Mouse (Mus musculus) liver, embryonic 16.5 days (tissue): Measurements from ENCODE around the gene Gm49425. TPM values are rescaled to one million over a fixed set of nuclear protein-coding genes. Genes with fewer than 3 reads are reported as not detected.

ENCODE experiments used
- ATAC-seq: fragments of 200-750 bp; cut with Nextera tagmentation; 2 replicates; pipeline ENCODE4 v1.8.0; 2017; ENCODE audit warnings: low read depth, mild to moderate bottlenecking, moderate number of reproducible peaks, moderate library complexity
- H3K27ac ChIP-seq: fragments of 300-500 bp; sonication (generic); 2 replicates; pipeline ENCODE4 v1.5.1; 2014; ENCODE audit warnings: mild to moderate bottlenecking, low read length
- H3K27me3 ChIP-seq: fragments of 300-500 bp; sonication (generic); 2 replicates; pipeline ENCODE4 v1.6.1; 2014; ENCODE audit warnings: low read depth, low read length, mixed read lengths; ENCODE audit not compliant: control insufficient read depth, insufficient read depth
- H3K36me3 ChIP-seq: fragments of 300-500 bp; sonication (generic); 2 replicates; pipeline ENCODE4 v1.6.1; 2014; ENCODE audit warnings: mild to moderate bottlenecking; ENCODE audit not compliant: control insufficient read depth, insufficient read depth
- H3K4me1 ChIP-seq: fragments of 300-500 bp; sonication (generic); 2 replicates; pipeline ENCODE4 v1.6.1; 2014; ENCODE audit warnings: low read depth, low read length, mixed read lengths; ENCODE audit not compliant: control insufficient read depth
- H3K4me2 ChIP-seq: fragments of 300-500 bp; sonication (generic); 2 replicates; pipeline ENCODE4 v1.6.1; 2014; ENCODE audit warnings: low read depth, low read length, mixed read lengths
- H3K4me3 ChIP-seq: fragments of 300-500 bp; sonication (generic); 2 replicates; pipeline ENCODE4 v1.5.1; 2014; ENCODE audit warnings: low read depth, mild to moderate bottlenecking, low read length
- H3K9ac ChIP-seq: fragments of 300-500 bp; sonication (generic); 2 replicates; pipeline ENCODE4 v1.6.1; 2014; ENCODE audit warnings: low read depth, low read length
- H3K9me3 ChIP-seq: fragments of 300-500 bp; sonication (generic); replicated peaks from 2 replicates; pipeline ENCODE4 v1.6.1; 2016; ENCODE audit warnings: low read length; ENCODE audit not compliant: control insufficient read depth
- WGBS: fragments of 180-500 bp; shearing (Covaris S2); extraction: QIAGEN DNeasy Blood & Tissue Kit; methylation state at CpG from one replicate; pipeline ENCODE4 v1.1.7; 2014; ENCODE audit not compliant: insufficient replicate concordance; 5-methylcytosine and 5-hydroxymethylcytosine counted together
- polyA plus RNA-seq: library from polyadenylated mRNA; unstranded; fragments of >200 nt; fragmentation: Nextera tagmentation; extraction: Ambion mirVana; gene quantifications from 2 replicates; pipeline ENCODE4 v1.2.1, GENCODE M21; 2015

The Gm49425 gene
- polyA plus RNA-seq, 1 experiment from 2014 or later: not detected

GRCm38 (mm10) chr15:101537864-101538579 is 21.0 kb upstream of the Gm49425 start:
- Histone ChIP-seq H3K27ac (no peak overlapping the region), H3K9me3 (no peaks in the 10 kb centered on the region), H3K4me3 (no peak overlapping the region), H3K9ac (no peak overlapping the region), H3K4me2 (no peak overlapping the region), H3K36me3 (no peaks in the 10 kb centered on the region), H3K27me3 (no peaks in the 10 kb centered on the region), H3K4me1 (no peaks in the 10 kb centered on the region)
- 23% methylated on average over 7 of the region's 7 CpGs for WGBS
- no peak for ATAC-seq

GRCm38 (mm10) chr15:101536054-101536850 is 19.2 kb upstream of the Gm49425 start:
- WGBS: 38% methylated on average over 9 of the region's 9 CpGs
- Histone ChIP-seq H3K27ac (no peak overlapping the region), H3K27me3 (no peaks in the 10 kb centered on the region), H3K4me2 (no peak overlapping the region), H3K9me3 (no peaks in the 10 kb centered on the region), H3K9ac (no peak overlapping the region), H3K36me3 (no peaks in the 10 kb centered on the region), H3K4me1 (no peaks in the 10 kb centered on the region), H3K4me3 (no peak overlapping the region)
- no peak for ATAC-seq

- H3K4me1 ChIP-seq: no peaks in the 10 kb centered on the region
- 59% methylated on average over 7 of the region's 7 CpGs for WGBS
- H3K27me3 ChIP-seq: no peaks in the 10 kb centered on the region
- no peaks in the 10 kb centered on the region for H3K9me3 ChIP-seq
- no peaks in the 10 kb centered on the region for H3K36me3 ChIP-seq
- no peak within 1 kb of the TSS for H3K9ac ChIP-seq
- H3K4me3 ChIP-seq: no peak within 1 kb of the TSS
- H3K4me2 ChIP-seq: no peak within 1 kb of the TSS
- ATAC-seq: no peak
- H3K27ac ChIP-seq: no peak within 1 kb of the TSS
Measured at GRCm38 (mm10) chr15:101532720-101533119, 15.7 kb upstream of the Gm49425 start, which contains the start of gene Krt84. Gene Krt84, minus strand, starts transcription at chr15:101532820.

- ATAC-seq: no peak
- 51% methylated on average over 4 of the region's 4 CpGs for whole genome bisulfite sequencing
- Histone ChIP-seq H3K4me3 (no peak overlapping the region), H3K4me2 (no peak overlapping the region), H3K9ac (no peak overlapping the region), H3K4me1 (no peaks in the 10 kb centered on the region), H3K9me3 (no peaks in the 10 kb centered on the region), H3K27ac (no peak overlapping the region), H3K27me3 (no peaks in the 10 kb centered on the region), H3K36me3 (no peaks in the 10 kb centered on the region)
Measured at GRCm38 (mm10) chr15:101522556-101523232, 5.6 kb upstream of the Gm49425 start.

- no peak for ATAC-seq
- no peaks in the 10 kb centered on the region for H3K36me3 ChIP-seq
- no peak overlapping the region for H3K4me2 ChIP-seq
- no peak overlapping the region for H3K9ac ChIP-seq
- 7% methylated on average over 2 of the region's 2 CpGs for WGBS
- no peaks in the 10 kb centered on the region for H3K27me3 ChIP-seq
- H3K9me3 ChIP-seq: no peaks in the 10 kb centered on the region
- no peaks in the 10 kb centered on the region for H3K4me1 ChIP-seq
- H3K4me3 ChIP-seq: no peak overlapping the region
- no peak overlapping the region for H3K27ac ChIP-seq
Measured at GRCm38 (mm10) chr15:101519792-101520191, 2.7 kb upstream of the Gm49425 start.

GRCm38 (mm10) chr15:101508247-101508646 is 8.8 kb downstream of the Gm49425 start:
- Histone ChIP-seq H3K36me3 (no peaks in the 10 kb centered on the region), H3K4me1 (no peaks in the 10 kb centered on the region), H3K9me3 (no peaks in the 10 kb centered on the region), H3K4me2 (no peak overlapping the region), H3K9ac (no peak overlapping the region), H3K27ac (no peak overlapping the region), H3K27me3 (no peaks in the 10 kb centered on the region), H3K4me3 (no peak overlapping the region)
- WGBS: 44% methylated on average over 9 of the region's 9 CpGs
- no peak for ATAC-seq

DNA sequence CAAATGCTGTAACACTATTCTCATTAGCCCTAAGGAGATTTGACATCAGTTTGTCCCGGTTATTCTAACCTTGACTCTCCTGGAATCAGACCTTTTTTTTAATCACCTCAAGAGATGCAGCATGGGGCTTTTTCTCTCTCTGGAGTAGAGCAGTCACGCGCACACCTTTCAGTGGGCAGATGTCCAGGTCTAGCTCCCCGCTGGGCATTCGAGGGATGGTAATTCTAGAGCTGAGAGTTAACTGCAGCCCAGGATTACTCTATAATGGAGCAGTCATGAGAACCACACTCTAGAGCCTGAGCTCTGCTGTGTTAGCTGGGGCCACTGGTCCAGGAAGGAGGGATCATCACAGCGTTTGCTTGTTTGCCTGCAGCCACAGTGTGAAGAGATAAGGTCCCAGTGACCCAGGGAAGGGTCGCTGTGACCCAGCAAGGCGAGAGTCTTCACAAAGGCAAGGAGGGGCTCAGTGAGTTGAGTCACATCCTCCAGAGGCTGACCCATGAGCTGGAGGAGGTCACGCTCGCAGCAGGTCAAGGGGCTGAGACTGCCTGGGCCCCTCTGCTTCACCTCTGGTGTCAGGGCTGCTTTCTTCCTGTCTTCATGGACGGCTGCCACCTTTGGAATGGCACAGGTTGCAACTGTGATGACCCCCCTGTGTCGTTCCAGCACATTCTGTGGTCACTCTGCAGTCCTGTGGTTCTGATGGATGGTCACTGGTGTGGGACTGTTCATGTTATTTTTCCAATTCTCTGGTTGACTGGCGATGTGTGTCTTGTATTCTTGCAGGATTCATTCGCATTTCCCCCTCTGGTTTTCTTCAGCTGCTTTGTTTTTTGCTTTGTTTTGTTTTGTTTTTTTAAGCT is 9.9 kb downstream of the Gm49425 start:
- no peaks in the 10 kb centered on the region for H3K36me3 ChIP-seq
- H3K9ac ChIP-seq: no peak overlapping the region
- H3K9me3 ChIP-seq: no peaks in the 10 kb centered on the region
- ATAC-seq: no peak
- H3K4me2 ChIP-seq: no peak overlapping the region
- no peak overlapping the region for H3K4me3 ChIP-seq
- no peaks in the 10 kb centered on the region for H3K27me3 ChIP-seq
- 43% methylated on average over 14 of the region's 14 CpGs for WGBS
- H3K27ac ChIP-seq: no peak overlapping the region
- H3K4me1 ChIP-seq: no peaks in the 10 kb centered on the region

DNA sequence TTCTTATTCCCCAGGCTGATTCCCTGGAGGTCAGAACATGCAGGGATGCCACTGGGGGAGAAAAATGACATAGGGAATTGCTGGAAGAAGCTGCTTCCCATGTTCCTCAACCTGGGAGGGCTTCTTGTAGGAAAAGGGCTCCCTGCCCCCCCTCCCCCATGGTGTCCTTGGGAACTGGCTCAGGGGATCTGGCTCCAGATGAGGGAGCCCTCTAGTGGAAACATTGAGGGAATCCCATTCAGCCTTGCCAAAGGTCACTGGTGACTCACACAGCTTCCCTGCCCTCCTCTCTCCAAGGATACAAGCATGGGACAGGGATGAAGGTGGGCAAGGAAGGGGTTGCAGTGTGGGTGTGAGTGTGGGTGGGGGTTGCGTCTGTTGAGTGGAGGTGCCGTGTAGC is 19.9 kb downstream of the Gm49425 start:
- H3K4me2 ChIP-seq: no peak overlapping the region
- no peaks in the 10 kb centered on the region for H3K4me1 ChIP-seq
- H3K4me3 ChIP-seq: no peak overlapping the region
- no peaks in the 10 kb centered on the region for H3K36me3 ChIP-seq
- H3K9ac ChIP-seq: no peak overlapping the region
- ATAC-seq: no peak
- no peaks in the 10 kb centered on the region for H3K9me3 ChIP-seq
- H3K27me3 ChIP-seq: no peaks in the 10 kb centered on the region
- 40% methylated on average over 1 of the region's 2 CpGs for WGBS
- no peak overlapping the region for H3K27ac ChIP-seq
